Mouse (Mus musculus) liver, adult 2 months (tissue): ENCODE results near the gene Mctp2.

Experiments used
- CTCF ChIP-seq: fragments of 200-500 bp; IDR thresholded peaks from 2 replicates; pipeline ENCODE4 v1.5.1; 2011; ENCODE audit warnings: low read depth, low read length, control low read depth
- POLR2A ChIP-seq: fragments of 200-500 bp; IDR thresholded peaks from 2 replicates; pipeline ENCODE4 v1.6.1; 2011; ENCODE audit warnings: low read length, control low read depth; ENCODE audit not compliant: insufficient read depth; ENCODE audit errors: extremely low read depth

DNA sequence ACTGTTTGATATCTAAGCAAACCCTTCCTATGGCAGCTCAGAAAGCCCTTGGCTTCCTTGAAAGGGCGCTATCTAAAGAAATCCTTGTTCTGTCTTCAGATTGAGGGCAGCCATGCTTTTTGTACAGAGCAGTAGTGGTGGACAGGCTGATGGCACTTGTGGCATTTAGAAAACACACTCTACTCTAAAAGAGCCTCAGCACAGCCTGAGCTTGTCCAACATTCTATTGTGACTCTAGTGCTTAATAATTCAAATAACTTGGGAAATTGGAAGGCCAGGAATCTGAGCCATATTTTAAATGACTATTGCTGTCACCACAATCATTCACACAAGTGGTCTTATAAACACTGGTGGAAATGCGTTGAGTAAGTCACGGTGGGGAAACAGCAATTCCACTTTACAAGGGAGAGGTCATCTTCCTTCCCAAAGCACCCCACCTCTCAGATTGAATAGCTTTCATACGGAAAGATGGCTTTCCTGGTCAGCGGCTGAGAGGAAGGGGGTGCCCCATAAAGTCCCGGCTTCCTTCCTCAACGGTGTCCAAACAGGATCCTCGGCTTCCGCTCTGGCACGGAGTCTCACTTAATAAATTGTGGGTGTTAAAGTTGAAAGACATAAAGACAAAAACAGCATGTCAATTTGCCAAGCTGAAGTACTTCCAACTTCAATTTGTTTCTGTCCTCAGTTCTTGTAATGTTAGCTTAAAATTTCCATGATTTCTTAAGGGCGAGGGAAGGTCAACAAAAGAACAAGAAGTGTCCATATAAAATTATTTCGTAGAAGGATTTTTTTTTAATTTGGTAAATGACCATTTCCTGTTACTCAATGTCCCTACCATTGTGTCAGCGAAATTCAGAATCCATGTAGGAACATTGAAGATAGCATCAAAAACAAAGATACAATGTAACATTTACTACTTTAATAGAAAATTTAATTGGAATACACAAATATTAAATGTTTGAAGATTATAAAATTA, 140.4 kb downstream of the Mctp2 start:
- TF ChIP-seq CTCF (no peak), POLR2A (no peak)
